Mouse (Mus musculus) testis, adult 2 months (tissue): Measurements from ENCODE around the gene Col27a1.

Experiments
- CTCF ChIP-seq: fragments of 200-500 bp; IDR thresholded peaks from 2 replicates; pipeline ENCODE4 v1.5.1; 2012; ENCODE audit warnings: low read depth, mild to moderate bottlenecking, inconsistent platforms, low read length, moderate library complexity; ENCODE audit not compliant: control insufficient read depth, insufficient read depth, insufficient replicate concordance
- POLR2A ChIP-seq: fragments of 200-500 bp; IDR thresholded peaks from 2 replicates; pipeline ENCODE4 v1.6.1; 2012; ENCODE audit warnings: low read depth, mild to moderate bottlenecking, inconsistent platforms, low read length, moderate library complexity; ENCODE audit not compliant: control insufficient read depth

DNA sequence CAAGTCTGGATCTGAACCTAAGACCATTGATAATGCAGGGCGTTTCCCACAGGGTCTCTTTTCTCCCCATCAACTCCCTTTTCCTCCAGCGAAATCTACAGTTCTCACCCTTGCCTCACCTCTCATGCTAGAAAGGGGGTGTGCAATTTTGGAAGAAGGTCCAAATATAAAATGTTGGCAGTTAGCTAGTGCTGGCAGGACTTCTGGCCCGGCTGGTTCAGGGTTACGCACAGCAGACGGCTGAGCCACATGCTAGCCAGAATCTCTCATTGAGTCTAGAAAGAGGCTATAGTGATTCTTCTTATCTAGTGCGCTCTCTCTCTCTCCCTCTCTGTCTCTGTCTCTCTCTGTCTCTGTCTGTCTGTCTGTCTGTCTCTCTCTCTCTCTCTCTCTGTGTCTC lies 45.3 kb downstream of the Col27a1 start:
- no peak for TF ChIP-seq POLR2A
- TF ChIP-seq CTCF: no peak
